Mouse (Mus musculus): ENCODE measurements around the gene Dnaaf2.
"Not testable (repeated sequence)": the region's sequence is repeated elsewhere in the genome, so short reads cannot be mapped to it uniquely, and the experiment has no call there.

DNA sequence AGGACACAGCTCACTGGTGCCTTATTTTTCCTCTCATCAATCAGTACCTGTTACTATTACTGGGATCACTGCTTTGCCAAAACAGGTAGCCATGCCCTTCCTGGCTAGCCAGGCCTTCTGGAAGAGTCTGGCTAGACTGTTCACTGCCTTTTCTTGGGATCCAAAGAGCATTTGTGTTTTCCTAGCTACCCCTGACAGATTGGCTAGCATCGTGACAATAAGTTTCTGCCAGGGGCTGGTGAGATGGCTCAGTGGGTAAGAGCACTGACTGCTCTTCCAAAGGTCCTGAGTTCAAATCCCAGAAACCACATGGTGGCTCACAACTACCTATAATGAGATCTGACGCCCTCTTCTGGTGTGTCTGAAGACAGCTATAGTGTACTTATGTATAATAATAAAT, 37.6 kb downstream of the Dnaaf2 start:
- not testable (repeated sequence) for TF ChIP-seq POLR2A (IDR thresholded peaks at IDR 0.05; ENCODE audit: insufficient read depth, low read depth, low read length); CTCF (IDR thresholded peaks at IDR 0.05)
